Mouse (Mus musculus) liver, embryonic 14.5 days (tissue): ENCODE data around the gene Fitm2. TPM values are rescaled to one million over a fixed set of nuclear protein-coding genes. Genes with fewer than 3 reads are reported as not detected.
"Not testable (repeated sequence)": the region's sequence is repeated elsewhere in the genome, so short reads cannot be mapped to it uniquely, and the experiment has no call there.

Experiments used
- ATAC-seq: fragments of 200-750 bp; cut with Nextera tagmentation; 2 replicates; pipeline ENCODE4 v1.8.0; 2017; ENCODE audit warnings: moderate number of reproducible peaks, mild to moderate bottlenecking, moderate library complexity; ENCODE audit not compliant: insufficient read depth
- DNase-seq, 3 experiments: peaks; one replicate each; pipeline ENCODE4 v3.0.0-alpha.2; 2012 to 2013; ENCODE audit warnings: low read depth in 3 of 3, low spot score in 3 of 3
- H3K27ac ChIP-seq: fragments of 300-500 bp; sonication (generic); 2 replicates; pipeline ENCODE4 v1.5.1; 2014; ENCODE audit warnings: moderate library complexity, mild to moderate bottlenecking, control low read depth, inconsistent platforms
- H3K27me3 ChIP-seq: fragments of 300-500 bp; sonication (generic); 2 replicates; pipeline ENCODE4 v1.6.1; 2014; ENCODE audit warnings: mild to moderate bottlenecking, low read length, moderate library complexity; ENCODE audit not compliant: control insufficient read depth, insufficient read depth
- H3K36me3 ChIP-seq: fragments of 300-500 bp; sonication (generic); replicated peaks from 2 replicates; pipeline ENCODE4 v1.6.1; 2014; ENCODE audit warnings: low read depth; ENCODE audit not compliant: control insufficient read depth, insufficient read depth
- H3K4me1 ChIP-seq, 2 experiments: fragments of 200-500 bp in 1 of 2; fragments of 300-500 bp in 1 of 2; sonication (generic) in 1 of 2; replicated peaks; 2 replicates each; pipeline ENCODE4 v1.6.1; 2012 to 2014; ENCODE audit warnings: antibody characterized with exemption in 1 of 2, inconsistent platforms in 1 of 2, low read length in 1 of 2; ENCODE audit not compliant: control insufficient read depth in 2 of 2, insufficient read depth in 2 of 2
- H3K4me2 ChIP-seq: fragments of 300-500 bp; sonication (generic); 2 replicates; pipeline ENCODE4 v1.6.1; 2014; ENCODE audit warnings: low read depth, mild to moderate bottlenecking, control low read depth, moderate library complexity
- H3K4me3 ChIP-seq, 2 experiments: fragments of 200-500 bp in 1 of 2; fragments of 300-500 bp in 1 of 2; sonication (generic) in 1 of 2; 2 replicates each; pipeline ENCODE4 v1.5.1; 2012 to 2014; ENCODE audit warnings: low read depth in 2 of 2, low read length in 2 of 2, mild to moderate bottlenecking in 2 of 2, control low read depth in 1 of 2, inconsistent platforms in 1 of 2, moderate library complexity in 1 of 2; ENCODE audit not compliant: insufficient read depth in 1 of 2
- H3K9ac ChIP-seq: fragments of 300-500 bp; sonication (generic); replicated peaks from 2 replicates; pipeline ENCODE4 v1.6.1; 2014; ENCODE audit warnings: mild to moderate bottlenecking, control low read depth, moderate library complexity
- H3K9me3 ChIP-seq: fragments of 300-500 bp; sonication (generic); 2 replicates; pipeline ENCODE4 v1.6.1; 2016; ENCODE audit warnings: low read length, mixed read lengths; ENCODE audit not compliant: control insufficient read depth
- CTCF ChIP-seq: IDR thresholded peaks from 2 replicates; pipeline ENCODE4 v1.5.1; 2016; ENCODE audit warnings: antibody characterized with exemption, low read depth, control low read depth
- EP300 ChIP-seq: IDR thresholded peaks from 2 replicates; pipeline ENCODE4 v1.6.1; 2016; ENCODE audit warnings: antibody characterized with exemption, low read depth
- WGBS: fragments of 180-500 bp; shearing (Covaris S2); extraction: QIAGEN DNeasy Blood & Tissue Kit; methylation state at CpG from one replicate; pipeline ENCODE4 v1.1.7; 2014; ENCODE audit not compliant: insufficient replicate concordance; 5-methylcytosine and 5-hydroxymethylcytosine counted together
- polyA plus RNA-seq, 2 experiments: library from polyadenylated mRNA; depleted of rRNA in 1 of 2; stranded (reverse) in 1 of 2; unstranded in 1 of 2; fragments of >200 nt; fragmentation: Nextera tagmentation in 1 of 2; extraction: Ambion mirVana in 1 of 2; gene quantifications; 2 replicates each; pipeline versions ENCODE4 v1.2.1 to v1.2.3; 2012 to 2014

Gene Fitm2
- polyA plus RNA-seq, 2 experiments, result 1.9 to 3.1 TPM

DNA sequence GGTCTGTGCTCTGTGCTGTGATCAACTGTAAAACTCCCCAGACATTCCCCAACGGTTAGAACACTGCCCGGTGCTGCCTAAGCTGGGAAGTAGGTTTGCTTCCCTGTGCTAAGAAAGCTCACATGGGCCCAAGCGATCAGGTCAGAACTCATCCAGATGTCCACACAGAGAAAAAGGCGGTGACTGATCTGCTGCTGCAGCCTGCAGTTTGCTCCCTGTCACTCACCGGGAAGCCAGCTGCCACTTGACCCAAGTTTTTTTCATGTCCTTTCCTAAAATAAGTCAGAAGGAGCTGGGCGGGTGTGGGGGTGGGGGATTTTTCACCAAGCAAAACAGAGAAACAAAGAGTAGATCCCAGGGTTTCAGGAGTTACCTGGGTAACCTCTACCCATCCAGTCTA lies 7.9 kb downstream of the Fitm2 start:
- H3K27me3 ChIP-seq, result no peaks in the 10 kb centered on the region
- ATAC-seq, result no peak
- 0 out of 2 replicates have a peak, but pooled peaks cover 2% of the 10 kb centered on the region for H3K36me3 ChIP-seq
- DNase-seq, result no peak
- TF ChIP-seq EP300, result no peak
- no peak for TF ChIP-seq CTCF
- H3K4me3 ChIP-seq, result no peak overlapping the region
- no peak overlapping the region for H3K4me2 ChIP-seq
- no peaks in the 10 kb centered on the region for H3K4me1 ChIP-seq
- 60% methylated on average over 6 of the region's 6 CpGs for WGBS
- H3K9ac ChIP-seq, result no peak overlapping the region
- no peak overlapping the region for H3K27ac ChIP-seq
- H3K9me3 ChIP-seq, result no peaks in the 10 kb centered on the region

DNA sequence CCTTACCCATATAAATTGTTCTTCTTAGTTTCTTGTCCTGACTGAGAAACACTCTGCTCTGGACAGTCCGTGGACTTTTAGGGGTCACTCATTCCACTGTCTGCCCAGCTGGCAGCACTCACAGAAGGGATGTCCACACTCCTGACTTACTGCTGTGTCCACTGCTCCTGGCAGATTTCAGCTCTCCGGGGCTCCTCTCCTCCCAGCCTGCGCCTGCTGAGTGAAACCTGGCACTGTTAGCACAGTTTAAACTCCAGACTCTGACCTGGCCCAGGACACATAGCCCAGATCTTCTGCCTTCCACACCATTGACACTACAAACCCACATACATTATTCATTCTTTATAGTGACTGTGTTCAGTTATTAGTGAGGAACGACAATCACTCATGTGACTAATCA lies 8.4 kb downstream of the Fitm2 start:
- DNase-seq (no peak), ATAC-seq (no peak)
- no peak overlapping the region for H3K27ac ChIP-seq
- peaks cover 2% of the 10 kb centered on the region; the same call in 1 of the 2 replicates for H3K27me3 ChIP-seq
- 64% methylated on average over 4 of the region's 4 CpGs for WGBS
- no peak overlapping the region for H3K4me3 ChIP-seq
- no peaks in the 10 kb centered on the region for H3K9me3 ChIP-seq
- H3K4me2 ChIP-seq, result no peak overlapping the region
- H3K4me1 ChIP-seq, result no peaks in the 10 kb centered on the region
- no peak overlapping the region for H3K9ac ChIP-seq
- TF ChIP-seq CTCF (no peak), EP300 (no peak)
- 0 out of 2 replicates have a peak, but pooled peaks cover under 1% of the 10 kb centered on the region for H3K36me3 ChIP-seq

DNA sequence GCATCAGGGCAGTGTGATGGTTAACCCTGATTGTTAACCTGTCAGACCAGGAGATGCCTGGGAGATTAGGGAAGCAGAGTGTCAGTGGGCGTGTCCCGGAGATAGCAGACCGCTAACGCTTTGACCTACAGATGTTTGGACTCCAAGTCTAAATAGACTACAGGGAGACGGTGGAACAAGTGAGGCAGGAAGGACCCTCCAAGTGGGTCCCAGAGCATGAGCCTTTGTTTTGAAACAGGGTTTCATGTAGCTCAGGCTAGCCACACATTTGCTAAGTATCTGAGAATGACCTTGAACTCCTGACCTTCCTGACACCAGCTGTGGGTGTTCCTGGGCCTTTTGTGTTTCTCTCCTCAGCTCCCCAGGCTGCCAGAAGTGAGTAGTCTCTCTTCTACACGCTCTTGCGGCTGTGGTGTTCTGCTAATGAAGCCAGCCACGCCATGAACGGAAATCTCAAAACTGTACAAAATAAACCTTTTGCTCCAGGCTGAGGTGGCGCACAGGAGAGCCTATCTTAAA lies 9.1 kb downstream of the Fitm2 start:
- Histone ChIP-seq H3K4me1 (no peaks in the 10 kb centered on the region), H3K9me3 (no peaks in the 10 kb centered on the region), H3K27me3 (peaks cover 2% of the 10 kb centered on the region; the same call in 1 of the 2 replicates), H3K4me2 (no peak overlapping the region), H3K4me3 (no peak overlapping the region), H3K27ac (no peak overlapping the region), H3K9ac (no peak overlapping the region), H3K36me3 (no peaks in the 10 kb centered on the region)
- no peak for ATAC-seq
- 45% methylated on average over 10 of the region's 10 CpGs for WGBS
- no peak for DNase-seq
- no peak for TF ChIP-seq EP300
- TF ChIP-seq CTCF, result no peak

DNA sequence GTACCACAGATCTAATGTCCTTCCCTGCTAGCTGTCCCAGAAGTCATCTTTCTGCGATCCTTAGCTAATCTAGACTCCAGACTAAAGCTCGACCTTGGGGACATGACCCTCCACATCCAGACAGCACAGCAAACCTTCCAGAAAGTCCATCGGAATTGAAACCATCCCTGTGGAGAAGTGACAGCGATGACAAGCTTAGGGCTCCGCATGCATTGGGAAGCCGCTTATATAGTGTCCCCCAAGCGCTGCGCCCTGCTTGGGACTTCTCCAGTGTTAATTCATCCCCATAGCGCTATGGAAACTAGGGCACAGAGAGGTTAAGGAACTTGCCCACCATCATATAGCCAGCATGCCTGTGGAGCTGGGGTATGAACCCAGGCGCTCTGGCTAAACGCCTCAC lies 9.6 kb downstream of the Fitm2 start:
- H3K36me3 ChIP-seq, result no peaks in the 10 kb centered on the region
- no peak overlapping the region for H3K27ac ChIP-seq
- H3K9me3 ChIP-seq, result no peaks in the 10 kb centered on the region
- WGBS, result 66% methylated on average over 11 of the region's 11 CpGs
- no peak for ATAC-seq
- peaks cover 2% of the 10 kb centered on the region; the same call in 1 of the 2 replicates for H3K27me3 ChIP-seq
- H3K9ac ChIP-seq, result no peak overlapping the region
- DNase-seq, result no peak
- no peak for TF ChIP-seq CTCF
- TF ChIP-seq EP300, result no peak
- no peaks in the 10 kb centered on the region for H3K4me1 ChIP-seq
- H3K4me2 ChIP-seq, result no peak overlapping the region
- H3K4me3 ChIP-seq, result no peak overlapping the region

DNA sequence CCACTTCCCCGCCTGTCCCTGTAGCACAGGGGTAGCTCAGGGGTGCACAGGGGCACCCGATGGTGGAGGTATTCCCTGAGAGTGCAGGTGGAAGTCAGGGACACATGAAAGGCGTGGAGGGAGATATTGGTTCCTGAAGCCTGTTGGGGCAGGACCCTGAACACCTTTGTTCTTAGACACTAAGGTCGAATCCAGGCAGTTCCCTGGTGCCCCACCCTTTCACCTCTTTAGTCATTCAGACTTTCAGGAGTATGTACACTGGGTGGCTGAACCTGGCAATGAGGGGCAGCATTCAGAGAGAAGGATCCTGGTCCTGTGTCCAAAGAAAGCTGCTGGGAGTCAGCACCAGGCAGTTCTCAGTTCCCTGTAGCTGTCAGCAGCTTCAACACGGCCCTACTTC lies 10.0 kb downstream of the Fitm2 start:
- peaks cover 2% of the 10 kb centered on the region; the same call in 1 of the 2 replicates for H3K27me3 ChIP-seq
- WGBS, result 51% methylated on average over 5 of the region's 5 CpGs
- H3K9me3 ChIP-seq, result no peaks in the 10 kb centered on the region
- H3K36me3 ChIP-seq, result no peaks in the 10 kb centered on the region
- H3K4me1 ChIP-seq, result no peaks in the 10 kb centered on the region
- no peak overlapping the region for H3K9ac ChIP-seq
- H3K27ac ChIP-seq, result no peak overlapping the region
- H3K4me2 ChIP-seq, result no peak overlapping the region
- no peak for ATAC-seq
- DNase-seq, result no peak
- TF ChIP-seq CTCF (no peak), EP300 (no peak)
- H3K4me3 ChIP-seq, result no peak overlapping the region

DNA sequence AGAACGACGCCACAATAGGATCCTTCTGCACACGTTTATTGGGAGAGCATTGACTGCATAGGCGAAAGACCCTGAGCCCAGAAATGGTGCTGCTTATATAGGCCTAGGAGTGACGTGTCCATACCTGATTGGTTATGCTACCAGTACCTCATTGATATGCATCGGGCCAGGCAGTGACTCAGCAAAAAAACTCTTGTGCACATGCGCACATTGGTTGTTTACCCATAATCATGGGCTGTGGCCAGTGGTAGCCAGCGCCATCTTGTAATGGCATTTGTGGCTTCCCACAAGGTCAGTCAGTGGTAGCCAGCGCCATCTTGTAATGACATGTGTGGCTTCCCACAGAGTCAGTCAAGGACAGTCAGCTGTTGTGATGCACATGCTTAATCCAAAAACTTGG lies 11.1 kb downstream of the Fitm2 start:
- ATAC-seq, H3K4me3 ChIP-seq, H3K9ac ChIP-seq, DNase-seq, H3K4me2 ChIP-seq, H3K27ac ChIP-seq, H3K27me3 ChIP-seq, H3K36me3 ChIP-seq, H3K9me3 ChIP-seq, H3K4me1 ChIP-seq: not testable (repeated sequence)
- WGBS, result 74% methylated on average over 8 of the region's 9 CpGs
